Mouse (Mus musculus) heart, postnatal 10 days (tissue): ENCODE results near the gene Nup98. TPM values are rescaled to one million over a fixed set of nuclear protein-coding genes. Genes with fewer than 3 reads are reported as not detected.

Source experiments
- DNase-seq, 2 experiments: peaks; one replicate each; pipeline ENCODE4 v3.0.0; 2021
- intact Hi-C: fragments of 180-260 bp; cut with DNase I; formaldehyde crosslinking; loops from one replicate; pipeline ENCODE4 v1.15.1; 2025
- total RNA-seq, 2 experiments: library from RNA; stranded (reverse); gene quantifications; 2 replicates each; pipeline ENCODE4 v1.2.3; 2021

Nup98 gene
- total RNA-seq, 2 experiments from 2014 or later, result 39.9 to 40.5 TPM

GRCm38 (mm10) chr7:102081784-102082183 lies 128.2 kb downstream of the Nup98 start:
- DNase-seq, result no peak
- intact Hi-C loops, result no loop called here

GRCm38 (mm10) chr7:102080311-102080710 lies 129.7 kb downstream of the Nup98 start:
- intact Hi-C loops, result no loop called here

GRCm38 (mm10) chr7:102078517-102078916 lies 131.5 kb downstream of the Nup98 start:
- DNase-seq, result peak; percentile 32 to 60
- intact Hi-C loops, result loop anchor here (2.0 to 5.0 kb wide), 2 partner anchors 81 to 160 kb away; no protein-coding TSS in a partner anchor

More at GRCm38 (mm10) chr7:102080311-102080710, 129.7 kb downstream of the Nup98 start:
- DNase-seq, result no peak

GRCm38 (mm10) chr7:102076714-102077296 lies 133.2 kb downstream of the Nup98 start:
- intact Hi-C loops, result loop anchor here (2.0 to 5.0 kb wide), 2 partner anchors 80 to 424 kb away; no protein-coding TSS in a partner anchor
- DNase-seq, result peak in 1 of 2 experiments; percentile 44

Other genes starting within 250 kb of the Nup98 start
- 1 to 10 TPM; 4.4 to 5.7 TPM for gene Il18bp, start 191.5 kb downstream of the Nup98 start, total RNA-seq
- 10 to 100 TPM; 20.4 to 24.3 TPM for gene Rnf121, start 144.7 kb downstream of the Nup98 start, total RNA-seq
- gene Xndc1, start 144.7 kb downstream of the Nup98 start, total RNA-seq, result 10 to 100 TPM in 1 of 2 experiments, 1 to 10 TPM in 1; 9.6 to 10.9 TPM
- gene Xntrpc, start 144.5 kb downstream of the Nup98 start, total RNA-seq, result under 1 TPM; 0.81 to 0.92 TPM
- under 1 TPM in 1 of 2 experiments, not detected in 1; 0.20 TPM for gene Trpc2, start 127.1 kb downstream of the Nup98 start, total RNA-seq
- 10 to 100 TPM; 44.2 to 46.2 TPM for gene Art1, start 108.4 kb downstream of the Nup98 start, total RNA-seq
- 1 to 10 TPM; 1.5 to 2.1 TPM for gene Art5, start 100.7 kb downstream of the Nup98 start, total RNA-seq
- under 1 TPM; 0.10 to 0.30 TPM for gene Chrna10, start 93.3 kb downstream of the Nup98 start, total RNA-seq
- 10 to 100 TPM; 55.2 to 58.0 TPM for gene Pgap2, start within 50 bp of the Nup98 start, total RNA-seq
- 10 to 100 TPM; 40.8 to 42.2 TPM for gene Rhog, start 45.9 kb upstream of the Nup98 start, total RNA-seq
- 10 to 100 TPM; 23.4 to 30.7 TPM for gene Stim1, start 57.6 kb upstream of the Nup98 start, total RNA-seq
- 10 to 100 TPM; 36.2 to 41.2 TPM for gene Rrm1, start 231.5 kb upstream of the Nup98 start, total RNA-seq